Mouse (Mus musculus) left cerebral cortex, postnatal 25 days (tissue): Measurements from ENCODE around the gene Zfp423. TPM values are rescaled to one million over a fixed set of nuclear protein-coding genes. Genes with fewer than 3 reads are reported as not detected.
A peak's percentile ranks its signal among the peaks of the same experiment; 100 is the strongest.

Source experiments
- DNase-seq, 2 experiments: peaks; one replicate each; pipeline ENCODE4 v3.0.0; 2022; ENCODE audit warnings: low spot score in 2 of 2, mixed read lengths in 1 of 2
- intact Hi-C: fragments of 180-260 bp; cut with DNase I; formaldehyde crosslinking; loops from one replicate; pipeline ENCODE4 v1.15.1; 2025
- total RNA-seq, 2 experiments: library from RNA; stranded (reverse); gene quantifications; 2 replicates each; pipeline ENCODE4 v1.2.3; 2021

Gene Zfp423
- total RNA-seq, 2 experiments from 2014 or later: 25.3 TPM

DNA sequence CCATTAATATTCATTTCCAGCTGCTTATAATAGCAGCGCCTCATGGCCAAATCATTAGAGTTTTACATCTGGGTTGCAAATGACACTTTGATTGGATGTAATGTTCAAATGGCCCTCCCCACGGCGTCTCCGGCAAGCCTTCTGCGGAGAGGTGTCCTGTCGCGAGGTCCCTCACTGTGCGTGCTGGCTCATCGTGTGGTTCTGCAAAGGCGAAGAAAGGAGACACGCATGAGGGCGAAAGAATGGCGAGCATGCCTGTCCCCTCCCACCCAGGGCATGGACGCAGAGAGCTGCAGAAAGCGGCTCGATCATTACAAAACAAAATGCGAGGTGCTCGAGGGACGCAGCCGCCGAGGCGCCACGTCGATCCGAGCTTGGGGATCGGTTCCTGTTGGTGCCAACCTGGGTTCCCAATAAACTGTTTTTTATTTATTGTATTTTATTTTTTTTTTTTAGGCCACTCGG lies 297.1 kb downstream of the Zfp423 start:
- intact Hi-C loops: no loop called here
- DNase-seq: no peak

DNA sequence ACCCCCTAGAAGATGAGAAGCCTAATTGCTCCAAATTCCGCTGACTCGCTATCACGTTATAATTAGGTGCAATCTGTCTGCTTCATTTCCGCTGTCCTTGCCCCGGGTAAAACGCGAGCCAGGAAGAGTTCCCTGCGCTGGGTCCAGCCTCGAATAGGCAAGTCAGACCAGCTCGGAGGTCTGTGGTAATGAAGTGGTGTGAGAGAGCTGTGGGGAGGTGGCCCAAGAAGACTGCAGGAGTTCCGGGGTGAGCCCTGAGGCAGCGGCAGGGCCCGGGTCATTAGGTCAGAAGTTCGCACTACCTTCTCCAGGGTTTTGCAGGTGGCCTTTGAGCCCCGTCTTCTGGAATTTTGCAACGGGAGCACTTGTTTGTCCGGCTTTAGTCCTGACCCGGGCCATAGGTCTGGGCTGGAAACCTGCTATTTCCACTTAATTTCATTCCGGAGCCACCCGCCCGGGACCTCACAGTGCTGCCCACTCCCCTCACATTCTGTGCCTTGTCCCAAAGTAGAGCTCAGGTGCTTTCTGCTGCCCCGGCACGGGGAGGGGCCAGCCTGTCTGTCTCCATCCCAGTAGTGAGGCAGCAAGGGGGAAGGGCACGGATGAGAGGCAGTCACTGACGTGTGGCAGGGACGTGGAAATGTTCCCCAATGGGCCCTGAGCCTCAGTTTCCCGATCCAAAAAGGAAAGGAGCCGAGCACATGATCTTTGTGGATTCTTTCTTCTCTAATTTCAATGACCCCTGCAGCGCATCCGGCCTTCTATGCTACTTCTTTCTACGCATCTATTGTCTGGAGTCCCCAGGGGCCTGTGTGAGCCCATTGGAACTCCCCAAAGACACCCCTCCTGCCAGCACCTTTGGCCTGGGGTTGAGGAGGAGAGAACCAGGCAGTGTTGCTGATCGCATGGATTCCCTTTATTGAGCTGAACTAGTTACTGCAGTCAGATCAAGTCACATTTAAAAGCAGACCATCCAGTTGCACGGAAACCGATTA lies 298.2 kb downstream of the Zfp423 start:
- DNase-seq: no peak
- intact Hi-C loops: no loop called here

DNA sequence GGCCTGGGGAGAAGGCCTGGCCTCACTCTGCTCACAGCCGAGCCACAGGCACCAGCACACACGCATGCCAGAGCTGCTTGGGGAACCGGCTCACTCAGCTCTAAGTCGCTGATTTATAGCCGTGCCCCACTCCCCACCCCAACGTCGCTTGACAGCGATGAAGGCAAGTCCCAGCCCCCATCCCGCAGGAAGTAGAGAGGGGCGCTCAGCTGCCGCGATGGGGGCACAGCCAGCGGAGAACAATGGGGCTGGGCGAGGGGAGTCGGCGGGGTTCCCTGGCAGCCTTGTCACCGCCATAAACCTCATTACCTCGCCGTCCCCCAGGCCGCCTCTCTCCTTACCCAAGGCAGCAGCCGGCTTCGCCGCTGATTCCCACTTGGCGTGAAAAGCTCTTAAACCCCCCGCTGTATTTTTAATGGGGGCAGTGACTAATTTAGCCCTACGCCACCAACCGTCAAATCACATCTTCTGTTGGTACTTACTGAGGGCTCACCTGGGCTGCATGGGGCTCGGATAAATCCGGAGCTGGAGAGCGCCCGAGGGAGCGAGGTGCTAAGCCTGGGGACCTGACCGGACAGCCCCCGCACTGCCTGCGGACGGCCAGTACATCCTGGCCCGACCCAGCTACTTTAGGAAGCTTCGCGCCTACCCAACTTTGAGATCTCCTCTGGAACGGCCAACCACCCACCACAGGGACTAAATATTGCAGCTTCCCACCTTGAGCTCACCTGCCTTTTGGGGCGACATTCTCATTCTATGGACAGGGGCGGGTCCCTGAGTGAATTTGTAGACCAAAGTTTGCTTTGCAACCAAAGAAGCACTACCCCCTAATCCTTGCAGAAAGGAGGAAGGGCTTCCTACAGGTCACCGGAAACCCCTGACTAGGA lies 299.1 kb downstream of the Zfp423 start:
- no peak for DNase-seq
- intact Hi-C loops: no loop called here

DNA sequence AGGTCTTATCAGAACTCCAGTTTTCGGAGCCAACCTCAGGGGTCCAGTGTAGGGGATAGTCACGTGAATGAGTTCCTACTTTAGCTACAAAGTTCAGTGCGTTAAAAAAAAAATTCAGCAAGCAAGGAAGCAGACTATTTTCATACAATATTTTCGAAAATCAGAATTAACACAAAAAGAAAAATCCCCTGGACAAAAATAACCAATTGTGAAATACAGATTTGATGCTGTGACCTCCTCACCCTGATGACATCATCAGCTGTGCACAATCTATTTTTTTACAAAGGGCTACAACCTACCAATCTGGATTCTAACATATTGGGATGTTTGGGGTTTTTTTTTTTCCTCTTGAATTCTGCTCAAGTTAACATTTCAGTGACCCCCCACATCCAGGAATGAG lies 301.9 kb downstream of the Zfp423 start:
- intact Hi-C loops: no loop called here
- DNase-seq: no peak

DNA sequence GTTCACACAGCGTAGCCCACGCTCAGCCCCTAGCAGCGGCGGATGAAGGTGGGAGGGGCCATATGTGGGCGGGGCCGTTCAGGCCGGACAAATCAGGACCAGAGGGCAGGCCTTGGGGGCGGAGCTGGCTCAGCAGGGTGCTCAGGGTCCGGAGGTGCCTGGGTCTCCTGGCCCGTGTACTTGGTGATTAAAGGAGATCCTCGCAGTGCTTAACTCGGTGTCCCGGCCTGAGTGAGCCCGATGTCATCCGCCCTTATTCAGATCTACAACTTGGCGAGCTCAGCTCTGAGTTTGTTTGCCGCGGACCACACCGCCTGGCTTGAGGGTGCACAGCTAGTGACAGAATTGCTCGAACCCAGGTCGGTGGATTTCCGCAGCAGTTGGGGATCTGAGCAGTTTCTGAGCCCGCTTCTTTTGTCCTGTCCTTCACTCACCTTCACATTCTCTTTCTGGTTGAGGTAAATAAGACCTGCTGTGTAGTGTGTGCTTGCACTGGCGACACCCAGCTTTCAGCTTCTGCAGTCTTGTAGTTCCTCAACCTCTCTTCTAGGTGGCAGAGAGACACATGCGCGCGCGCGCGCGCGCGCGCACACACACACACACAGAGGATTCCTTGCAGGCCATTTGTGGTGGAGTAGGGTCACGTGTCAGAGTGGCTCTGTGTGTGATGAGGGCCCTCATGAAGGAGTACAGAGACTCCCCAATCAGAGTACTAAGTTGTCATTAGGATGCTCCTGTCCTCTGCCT lies 302.7 kb downstream of the Zfp423 start:
- intact Hi-C loops: no loop called here
- peak in 1 of 2 experiments; percentile 31 for DNase-seq

DNA sequence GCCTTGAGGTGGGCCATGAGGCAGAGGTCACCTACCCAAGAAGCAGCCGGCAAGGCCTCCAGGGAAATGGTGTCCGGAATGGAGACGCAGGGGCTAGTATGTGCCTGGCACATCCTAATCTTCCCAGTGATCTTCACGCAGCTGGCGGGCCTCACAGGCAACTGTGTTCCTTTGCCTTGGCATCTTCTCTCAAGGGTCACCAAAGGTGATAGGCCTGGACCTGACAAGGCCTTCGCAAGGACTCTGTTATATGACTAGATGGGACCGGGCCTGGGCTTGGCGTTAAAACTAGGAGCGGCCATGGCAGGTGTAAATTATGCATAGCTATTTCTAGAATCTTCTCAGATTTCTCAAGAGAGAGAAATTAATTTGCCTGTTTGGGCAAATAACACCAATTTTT lies 303.4 kb downstream of the Zfp423 start:
- intact Hi-C loops: no loop called here
- no peak for DNase-seq

DNA sequence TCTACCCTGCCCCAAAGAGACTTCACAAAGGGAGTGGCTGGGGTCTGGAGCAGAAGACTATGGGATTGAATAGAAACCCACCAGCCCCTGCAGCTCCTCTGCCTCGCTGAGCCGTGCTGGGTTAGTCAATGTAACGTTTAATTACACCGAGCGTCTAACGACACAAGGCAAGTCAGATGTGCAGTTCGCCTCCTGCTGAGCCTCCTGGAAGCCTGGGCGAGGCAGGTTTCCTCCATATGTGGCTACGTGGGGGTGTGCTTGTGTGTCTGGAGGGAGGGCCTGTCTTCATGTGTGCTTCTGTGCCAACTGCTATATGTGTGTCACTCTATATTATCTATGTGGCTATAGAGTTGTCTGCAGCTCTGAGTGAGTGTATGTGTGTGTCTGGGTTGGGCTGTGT lies 311.6 kb downstream of the Zfp423 start:
- intact Hi-C loops: no loop called here

DNA sequence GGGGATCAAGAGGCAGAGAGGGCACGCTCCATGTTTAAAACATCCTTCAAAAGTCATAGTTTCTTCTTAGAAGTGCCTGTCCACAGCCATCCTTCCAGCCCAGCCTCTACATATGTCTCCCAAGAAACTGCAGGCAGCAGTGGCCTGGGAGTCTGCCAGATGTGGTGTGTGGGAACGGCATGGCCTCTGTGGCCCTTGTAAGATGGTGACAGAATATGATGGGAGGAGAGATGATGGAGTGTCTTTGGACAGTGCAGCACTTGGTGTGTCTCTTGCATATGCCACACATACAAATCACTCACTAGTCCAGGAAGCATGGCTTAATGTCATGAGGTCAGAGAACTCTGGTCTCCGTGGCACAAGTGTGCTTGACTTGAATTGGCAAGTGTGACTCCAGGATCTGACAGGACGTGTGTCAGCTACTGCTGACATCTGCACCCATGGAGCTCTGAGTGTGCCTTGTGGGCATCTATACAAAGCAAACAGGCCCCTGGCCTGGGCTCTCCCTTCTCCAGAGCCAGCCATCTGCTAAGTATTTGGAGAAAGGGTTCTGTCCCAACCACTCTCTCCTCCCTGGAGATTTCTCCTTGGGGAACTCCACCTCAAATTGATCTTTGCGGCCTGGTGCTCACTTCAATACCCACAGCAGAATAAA lies 313.4 kb downstream of the Zfp423 start:
- intact Hi-C loops: no loop called here
- DNase-seq: no peak

More for the DNA sequence above, 311.6 kb downstream of the Zfp423 start:
- DNase-seq: peak in 1 of 2 experiments; percentile 44

DNA sequence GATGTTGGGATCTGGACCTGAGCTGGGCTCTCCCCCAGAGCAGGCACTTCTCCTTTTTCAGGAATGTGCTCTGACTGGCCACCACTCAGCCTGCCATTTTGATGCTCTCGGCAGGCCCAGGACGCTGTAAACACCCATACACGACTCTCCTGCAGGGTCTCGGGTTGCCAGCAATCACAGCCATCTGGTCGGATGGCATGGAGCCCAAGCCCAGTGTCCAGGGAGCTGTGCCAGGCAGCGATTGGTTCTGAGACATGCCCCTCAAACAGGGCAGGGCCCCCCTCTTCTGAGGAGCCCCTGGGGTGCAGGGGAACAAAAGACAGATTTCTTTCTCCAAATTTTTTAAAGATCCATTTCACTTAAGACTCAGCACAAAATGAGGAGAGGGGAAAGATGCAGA lies 314.0 kb downstream of the Zfp423 start:
- intact Hi-C loops: no loop called here
- no peak for DNase-seq

DNA sequence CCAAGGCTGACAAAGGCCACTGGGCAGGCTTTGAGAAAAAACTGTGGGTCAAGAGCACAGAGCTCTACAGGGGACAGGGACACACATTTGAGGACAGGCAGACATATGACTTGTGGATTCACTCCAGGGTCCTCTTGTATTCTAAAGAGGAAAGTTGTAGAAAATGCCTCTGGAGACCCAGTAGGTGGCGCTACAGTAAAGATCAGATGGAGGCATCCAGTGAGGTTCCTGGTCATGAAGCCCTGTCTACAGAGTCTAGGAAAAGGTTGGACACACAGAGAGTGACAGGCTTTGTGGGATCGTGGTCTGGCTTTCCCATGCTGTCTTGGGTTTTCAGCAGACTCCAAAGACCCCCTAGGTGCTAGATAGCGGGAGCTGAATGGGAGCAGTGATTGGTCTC lies 318.5 kb downstream of the Zfp423 start:
- DNase-seq: peak in 1 of 2 experiments; percentile 17
- intact Hi-C loops: no loop called here

DNA sequence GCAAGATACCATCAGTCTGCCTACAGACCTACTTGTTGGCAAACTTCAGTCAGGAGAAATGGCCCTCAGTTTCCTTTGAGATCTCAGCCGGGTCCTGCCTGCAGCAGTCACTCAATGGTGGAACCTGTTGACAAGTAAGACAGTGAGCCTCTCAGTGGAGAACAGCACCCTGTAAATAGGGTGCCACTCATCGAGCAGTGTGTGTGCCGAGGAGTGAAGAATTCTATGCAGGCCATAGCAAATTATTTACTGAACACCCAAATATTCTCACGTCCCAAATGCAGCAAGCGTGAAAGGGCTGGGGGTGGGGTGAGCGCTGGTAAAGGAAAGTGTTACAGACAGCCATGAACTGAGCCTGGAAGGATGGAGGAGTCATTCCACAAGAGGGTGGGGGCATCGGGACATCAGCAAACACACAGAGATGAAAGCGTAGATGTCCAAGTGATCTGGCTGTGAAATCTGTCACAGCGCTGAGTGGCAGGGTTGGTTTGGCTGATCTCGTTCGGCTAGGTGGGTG lies 323.1 kb downstream of the Zfp423 start:
- intact Hi-C loops: no loop called here
- no peak for DNase-seq

DNA sequence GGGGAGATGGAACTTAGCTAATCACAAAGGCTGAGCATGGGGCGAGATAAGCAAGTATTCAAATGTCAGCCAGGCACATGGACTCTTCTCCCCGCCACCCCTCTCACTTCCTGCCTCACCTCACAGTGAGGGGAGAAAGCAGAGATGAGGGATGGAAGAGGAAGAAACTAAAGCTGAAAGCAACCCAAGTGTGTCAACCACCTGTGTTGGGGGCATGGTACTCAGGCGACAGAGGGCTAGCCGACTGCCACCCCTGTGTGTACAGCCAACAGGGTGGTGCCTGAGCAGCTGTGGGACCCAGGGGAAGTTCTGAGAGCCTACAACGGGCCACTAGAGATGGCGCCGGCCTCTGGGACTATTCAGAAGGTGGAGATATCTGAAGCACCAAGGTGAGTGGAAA lies 327.6 kb downstream of the Zfp423 start:
- intact Hi-C loops: no loop called here

DNA sequence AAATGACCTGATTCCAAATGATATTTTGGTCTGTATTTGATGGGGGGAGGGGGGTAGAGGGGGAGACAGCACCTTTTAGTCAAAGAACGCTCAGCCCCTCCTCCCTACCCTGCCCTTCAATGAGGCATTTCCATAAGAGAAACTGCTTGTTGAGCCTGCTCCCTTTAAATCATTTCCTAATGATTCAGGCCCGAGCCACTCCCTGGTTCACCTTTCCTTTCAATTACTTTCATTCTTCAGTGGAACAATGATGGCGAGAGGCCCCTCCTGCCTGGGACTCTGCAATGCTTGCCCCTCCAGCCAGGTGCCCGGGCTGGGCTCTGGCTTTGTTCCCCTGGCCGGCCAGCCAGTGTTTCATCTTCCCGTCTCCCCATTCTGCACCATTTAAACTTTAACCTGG lies 329.7 kb downstream of the Zfp423 start:
- DNase-seq: no peak
- intact Hi-C loops: no loop called here

More for the DNA sequence above, 327.6 kb downstream of the Zfp423 start:
- DNase-seq: no peak

DNA sequence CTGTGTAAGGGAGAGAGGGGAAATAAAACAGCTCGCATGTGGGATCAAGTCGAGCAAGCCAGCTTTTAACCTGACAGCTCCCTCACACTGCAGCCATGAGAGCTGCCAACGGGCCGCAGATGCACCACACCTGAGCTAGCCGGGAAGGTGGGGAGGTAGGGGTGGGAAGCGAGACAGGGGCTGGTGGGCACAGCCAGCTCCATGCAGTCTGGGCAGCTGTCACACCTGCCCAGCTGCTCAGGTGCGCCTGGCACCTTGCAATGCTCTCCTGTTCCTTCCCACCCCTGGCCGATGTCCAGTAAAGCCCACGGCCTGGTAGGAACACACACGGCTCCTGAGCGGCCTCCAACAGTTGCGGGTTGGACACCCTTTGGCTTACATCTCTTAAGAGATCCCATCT lies 338.2 kb downstream of the Zfp423 start:
- intact Hi-C loops: no loop called here
- no peak for DNase-seq

DNA sequence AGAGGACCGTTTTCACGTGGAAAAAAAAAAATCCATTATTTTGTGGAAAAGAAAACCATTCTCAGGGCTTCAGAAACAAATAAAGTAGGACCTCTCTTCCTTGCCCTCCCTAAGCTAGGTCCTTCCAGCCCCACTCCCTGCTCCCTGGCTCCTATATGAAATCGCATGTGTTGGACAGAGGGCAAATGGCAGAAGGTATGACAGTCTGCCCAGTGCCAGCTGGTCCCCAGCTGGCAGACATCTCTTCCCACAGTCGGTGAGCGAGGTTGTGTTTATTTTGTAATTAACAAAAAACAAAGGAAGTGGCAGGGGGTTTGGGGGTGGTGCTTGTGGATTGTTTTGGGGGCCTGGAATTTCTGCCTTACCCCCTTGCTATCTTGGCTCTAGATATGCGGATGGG lies 339.2 kb downstream of the Zfp423 start:
- intact Hi-C loops: no loop called here
- DNase-seq: no peak

DNA sequence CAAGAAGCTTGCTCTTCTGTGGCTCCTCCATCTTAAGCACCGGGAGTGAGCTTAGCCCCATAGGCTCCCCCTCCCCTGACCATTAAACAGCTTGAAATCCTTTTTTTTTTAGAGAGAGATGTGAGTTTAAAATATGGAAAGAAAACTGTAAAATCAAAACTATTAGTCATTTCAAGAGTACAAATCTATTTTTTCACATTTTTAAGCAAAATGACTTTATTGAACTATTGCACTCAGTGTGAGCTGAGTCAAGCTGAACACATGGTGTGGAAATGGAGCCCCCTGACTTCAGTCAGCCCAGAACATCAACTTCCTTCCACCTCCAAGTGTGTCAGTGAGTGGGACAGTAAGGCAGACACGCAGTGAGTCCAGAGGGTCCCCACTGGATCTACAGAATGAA lies 339.9 kb downstream of the Zfp423 start:
- intact Hi-C loops: no loop called here
- no peak for DNase-seq

DNA sequence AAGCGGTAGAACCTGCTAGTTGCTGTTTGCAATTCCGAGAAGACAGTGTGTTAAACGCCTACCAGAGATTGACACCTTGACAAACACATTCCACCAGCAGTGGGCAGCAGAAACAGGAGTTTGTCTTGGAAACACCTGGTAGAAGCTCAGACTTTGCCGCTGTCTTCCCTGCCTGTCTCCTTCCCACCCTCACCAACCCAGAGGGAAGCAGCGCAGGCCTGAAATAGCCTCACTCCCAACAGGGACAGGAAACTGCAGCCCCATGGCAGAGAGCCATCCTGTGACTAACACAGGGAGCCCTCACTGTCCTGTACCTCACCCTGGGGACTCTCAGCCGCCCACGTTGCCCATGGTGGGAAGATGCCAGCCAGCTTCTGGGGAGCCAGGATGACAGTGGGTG lies 340.3 kb downstream of the Zfp423 start:
- peak; percentile 21 to 66 for DNase-seq
- intact Hi-C loops: no loop called here

DNA sequence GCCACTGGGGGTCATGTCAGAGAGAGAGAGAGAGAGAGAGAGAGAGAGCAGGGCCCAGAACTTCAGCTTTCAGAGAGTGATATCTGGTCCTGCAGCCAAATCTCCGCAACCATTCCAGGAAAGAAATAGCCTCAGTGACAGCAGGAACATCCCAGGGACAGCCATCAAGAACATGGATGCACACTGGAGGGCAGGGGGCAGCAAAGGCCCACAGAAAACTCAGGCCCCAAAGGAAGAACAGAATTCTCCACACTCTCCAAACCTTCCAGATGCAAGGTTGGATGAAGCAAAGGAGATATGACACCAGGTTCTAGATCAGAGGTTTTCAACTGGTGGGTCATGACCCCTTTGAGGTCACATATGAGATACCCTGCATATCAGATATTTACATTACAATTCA lies 345.7 kb downstream of the Zfp423 start:
- DNase-seq: no peak
- intact Hi-C loops: no loop called here
